Mouse (Mus musculus): ENCODE results near the gene Thap2. TPM values are rescaled to one million over a fixed set of nuclear protein-coding genes. Genes with fewer than 3 reads are reported as not detected.

Thap2 gene
- polyA plus RNA-seq, 1 experiment: 4.8 TPM

GRCm38 (mm10) chr10:115342771-115343425 is 41.3 kb downstream of the Thap2 start:
- peaks cover 26% of the 10 kb centered on the region for H3K36me3 ChIP-seq (ENCODE audit: control insufficient read depth, insufficient read depth)
- no peaks in the 10 kb centered on the region for H3K27me3 ChIP-seq (ENCODE audit: control insufficient read depth, insufficient read depth, insufficient read length)
- H3ac ChIP-seq (ENCODE audit: control insufficient read depth, insufficient read length, low read depth): no peak overlapping the region
- no peaks in the 10 kb centered on the region for H3K79me2 ChIP-seq (ENCODE audit: control insufficient read depth, insufficient read depth)
- no peak for TF ChIP-seq MYOG (IDR thresholded peaks at IDR 0.05; ENCODE audit: control insufficient read depth, extremely low read depth, insufficient read length)
- TF ChIP-seq CTCF (IDR thresholded peaks at IDR 0.05; ENCODE audit: control insufficient read depth, insufficient read depth, insufficient read length): no peak
- TF ChIP-seq USF1 (IDR thresholded peaks at IDR 0.05; ENCODE audit: low read depth): no peak
- TF ChIP-seq MYOD1 (IDR thresholded peaks at IDR 0.05; ENCODE audit: control insufficient read depth, insufficient read length, low read depth): no peak
- TF ChIP-seq CEBPB (IDR thresholded peaks at IDR 0.05; ENCODE audit: low read depth): no peak
- TF ChIP-seq MAX (IDR thresholded peaks at IDR 0.05): no peak
- TF ChIP-seq FOSL1 (IDR thresholded peaks at IDR 0.05; ENCODE audit: insufficient read depth, low read length, poor library complexity, severe bottlenecking): no peak
- H3K4me3 ChIP-seq (ENCODE audit: insufficient read depth, poor library complexity, severe bottlenecking): no peak overlapping the region
- H3K79me3 ChIP-seq (ENCODE audit: low read depth): no peaks in the 10 kb centered on the region

- no peak for TF ChIP-seq CTCF (IDR thresholded peaks at IDR 0.05; ENCODE audit: control insufficient read depth, insufficient read depth, insufficient read length)
- TF ChIP-seq CEBPB (IDR thresholded peaks at IDR 0.05; ENCODE audit: low read depth): no peak
- no peak for TF ChIP-seq MAX (IDR thresholded peaks at IDR 0.05)
- TF ChIP-seq USF1 (IDR thresholded peaks at IDR 0.05; ENCODE audit: low read depth): no peak
Measured at GRCm38 (mm10) chr10:115339820-115340328, 44.4 kb downstream of the Thap2 start.

GRCm38 (mm10) chr10:115336901-115337300 is 47.3 kb downstream of the Thap2 start:
- no peaks in the 10 kb centered on the region for H3K79me3 ChIP-seq (ENCODE audit: low read depth)
- no peaks in the 10 kb centered on the region for H3K27me3 ChIP-seq (ENCODE audit: control insufficient read depth, insufficient read depth, insufficient read length)
- no peak for TF ChIP-seq FOSL1 (IDR thresholded peaks at IDR 0.05; ENCODE audit: insufficient read depth, low read length, poor library complexity, severe bottlenecking)
- TF ChIP-seq MAX (IDR thresholded peaks at IDR 0.05): no peak
- TF ChIP-seq USF1 (IDR thresholded peaks at IDR 0.05; ENCODE audit: low read depth): no peak
- H3K79me2 ChIP-seq (ENCODE audit: control insufficient read depth, insufficient read depth): no peaks in the 10 kb centered on the region
- H3K36me3 ChIP-seq (ENCODE audit: control insufficient read depth, insufficient read depth): peaks cover 7% of the 10 kb centered on the region
- H3K4me3 ChIP-seq (ENCODE audit: insufficient read depth, poor library complexity, severe bottlenecking): no peak overlapping the region
- no peak overlapping the region for H3ac ChIP-seq (ENCODE audit: control insufficient read depth, insufficient read length, low read depth)

More at GRCm38 (mm10) chr10:115339820-115340328, 44.4 kb downstream of the Thap2 start:
- Histone ChIP-seq H3ac (ENCODE audit: control insufficient read depth, insufficient read length, low read depth) (no peak overlapping the region), H3K36me3 (ENCODE audit: control insufficient read depth, insufficient read depth) (peaks cover 22% of the 10 kb centered on the region), H3K79me2 (ENCODE audit: control insufficient read depth, insufficient read depth) (no peaks in the 10 kb centered on the region), H3K4me3 (ENCODE audit: insufficient read depth, poor library complexity, severe bottlenecking) (no peak overlapping the region), H3K27me3 (ENCODE audit: control insufficient read depth, insufficient read depth, insufficient read length) (no peaks in the 10 kb centered on the region), H3K79me3 (ENCODE audit: low read depth) (no peaks in the 10 kb centered on the region)

- no peak for TF ChIP-seq CTCF (IDR thresholded peaks at IDR 0.05; ENCODE audit: control insufficient read depth, insufficient read depth, insufficient read length)
- TF ChIP-seq CEBPB (IDR thresholded peaks at IDR 0.05; ENCODE audit: low read depth): no peak
- no peak for TF ChIP-seq MAX (IDR thresholded peaks at IDR 0.05)
- no peak for TF ChIP-seq USF1 (IDR thresholded peaks at IDR 0.05; ENCODE audit: low read depth)
- TF ChIP-seq MYOG (IDR thresholded peaks at IDR 0.05; ENCODE audit: control insufficient read depth, extremely low read depth, insufficient read length): no peak
- no peak for TF ChIP-seq MYOD1 (IDR thresholded peaks at IDR 0.05; ENCODE audit: control insufficient read depth, insufficient read length, low read depth)
- TF ChIP-seq FOSL1 (IDR thresholded peaks at IDR 0.05; ENCODE audit: insufficient read depth, low read length, poor library complexity, severe bottlenecking): no peak
- H3K4me3 ChIP-seq (ENCODE audit: insufficient read depth, poor library complexity, severe bottlenecking): no peak overlapping the region
- no peak overlapping the region for H3ac ChIP-seq (ENCODE audit: control insufficient read depth, insufficient read length, low read depth)
- H3K36me3 ChIP-seq (ENCODE audit: control insufficient read depth, insufficient read depth): no peaks in the 10 kb centered on the region
- H3K79me3 ChIP-seq (ENCODE audit: low read depth): no peaks in the 10 kb centered on the region
- H3K79me2 ChIP-seq (ENCODE audit: control insufficient read depth, insufficient read depth): no peaks in the 10 kb centered on the region
- H3K27me3 ChIP-seq (ENCODE audit: control insufficient read depth, insufficient read depth, insufficient read length): no peaks in the 10 kb centered on the region
Measured at GRCm38 (mm10) chr10:115333528-115333927, 50.7 kb downstream of the Thap2 start.

- Histone ChIP-seq H3K36me3 (ENCODE audit: control insufficient read depth, insufficient read depth) (no peaks in the 10 kb centered on the region), H3K79me3 (ENCODE audit: low read depth) (no peaks in the 10 kb centered on the region), H3K79me2 (ENCODE audit: control insufficient read depth, insufficient read depth) (no peaks in the 10 kb centered on the region), H3K27me3 (ENCODE audit: control insufficient read depth, insufficient read depth, insufficient read length) (no peaks in the 10 kb centered on the region), H3K4me3 (ENCODE audit: insufficient read depth, poor library complexity, severe bottlenecking) (no peak overlapping the region), H3ac (ENCODE audit: control insufficient read depth, insufficient read length, low read depth) (no peak overlapping the region)
- TF ChIP-seq MYOG (IDR thresholded peaks at IDR 0.05; ENCODE audit: control insufficient read depth, extremely low read depth, insufficient read length) (no peak), MYOD1 (IDR thresholded peaks at IDR 0.05; ENCODE audit: control insufficient read depth, insufficient read length, low read depth) (no peak), CEBPB (IDR thresholded peaks at IDR 0.05; ENCODE audit: low read depth) (no peak), CTCF (IDR thresholded peaks at IDR 0.05; ENCODE audit: control insufficient read depth, insufficient read depth, insufficient read length) (no peak)
Measured at GRCm38 (mm10) chr10:115332997-115333396, 51.2 kb downstream of the Thap2 start.

- H3K4me3 ChIP-seq (ENCODE audit: insufficient read depth, poor library complexity, severe bottlenecking): no peak overlapping the region
Measured at GRCm38 (mm10) chr10:115332420-115332952, 51.8 kb downstream of the Thap2 start.

More at GRCm38 (mm10) chr10:115332420-115332952, 51.8 kb downstream of the Thap2 start:
- H3K27me3 ChIP-seq (ENCODE audit: control insufficient read depth, insufficient read depth, insufficient read length): no peaks in the 10 kb centered on the region
- TF ChIP-seq USF1 (IDR thresholded peaks at IDR 0.05; ENCODE audit: low read depth) (peak; percentile 93), MAX (IDR thresholded peaks at IDR 0.05) (peak; percentile 93), CTCF (IDR thresholded peaks at IDR 0.05; ENCODE audit: control insufficient read depth, insufficient read depth, insufficient read length) (no peak), MYOG (IDR thresholded peaks at IDR 0.05; ENCODE audit: control insufficient read depth, extremely low read depth, insufficient read length) (no peak), CEBPB (IDR thresholded peaks at IDR 0.05; ENCODE audit: low read depth) (no peak), MYOD1 (IDR thresholded peaks at IDR 0.05; ENCODE audit: control insufficient read depth, insufficient read length, low read depth) (peak; percentile 59)
- no peaks in the 10 kb centered on the region for H3K36me3 ChIP-seq (ENCODE audit: control insufficient read depth, insufficient read depth)
- H3K79me2 ChIP-seq (ENCODE audit: control insufficient read depth, insufficient read depth): no peaks in the 10 kb centered on the region
- peak overlapping the region; percentile 48 for H3ac ChIP-seq (ENCODE audit: control insufficient read depth, insufficient read length, low read depth)
- no peaks in the 10 kb centered on the region for H3K79me3 ChIP-seq (ENCODE audit: low read depth)
